Mouse (Mus musculus): ENCODE measurements at regions not wholly inside any gene's neighbourhood (a gene's known extent, or its start where the extent isn't known, plus 50 kb on each side); places are given as distances from the start of the nearest gene placed in this dataset.

DNA sequence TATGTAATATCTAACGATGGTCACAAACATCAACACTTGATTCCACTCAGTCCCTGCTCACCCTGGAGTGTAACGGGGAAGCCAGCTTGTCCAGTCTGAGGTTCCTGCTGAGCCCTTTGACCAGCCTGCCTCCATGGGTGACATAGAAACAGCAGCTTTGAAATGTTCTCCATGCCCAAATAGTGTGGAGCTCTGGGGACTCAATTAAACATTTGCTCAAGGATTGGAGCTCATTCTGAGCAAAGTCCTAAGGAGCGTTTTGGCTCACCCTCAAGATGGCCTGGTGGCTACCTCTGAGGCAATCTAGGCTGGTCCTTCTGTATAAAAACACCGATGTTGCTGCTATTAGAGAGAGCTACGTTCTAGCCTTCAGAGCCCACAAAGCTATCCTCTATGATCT is 85.6 kb upstream of the Hmga2 start:
- TF ChIP-seq CHD2 (IDR thresholded peaks at IDR 0.05; ENCODE audit: low read depth, low read length) = no peak
- no peak for TF ChIP-seq ZNF384 (IDR thresholded peaks at IDR 0.05; ENCODE audit: low read depth, low read length)

All from ES-E14 (cell line).